Mouse (Mus musculus) embryo, embryonic 11 days (tissue): ENCODE data around the gene Gm16181.
A peak's percentile ranks its signal among the peaks of the same experiment; 100 is the strongest.

Source experiments
- DNase-seq: peaks from one replicate; pipeline ENCODE4 v3.0.0-alpha.2; 2015

Gene Gm16181

GRCm38 (mm10) chr17:35251162-35251719, 30.6 kb downstream of the Gm16181 start:
- DNase-seq, result no peak

DNA sequence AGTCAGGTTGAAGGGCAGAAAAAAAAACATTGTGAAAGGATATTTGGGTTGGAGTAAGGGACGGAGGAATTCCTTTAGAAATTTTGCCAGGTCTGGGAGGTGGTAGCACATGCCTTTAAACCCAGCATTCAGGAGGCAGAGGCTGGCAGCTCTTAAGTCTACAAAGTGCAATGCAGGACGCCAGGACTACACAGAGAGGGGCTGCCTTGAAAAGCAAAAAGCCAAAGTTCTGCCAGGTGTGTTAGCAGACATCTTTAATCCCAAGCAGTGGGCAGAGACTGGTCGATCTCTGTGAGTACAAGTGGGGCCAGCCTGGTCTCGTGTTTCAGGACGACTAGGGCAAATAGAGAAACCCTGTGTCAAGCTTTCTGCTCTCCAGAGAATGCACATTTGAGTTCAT, 31.3 kb downstream of the Gm16181 start:
- no peak for DNase-seq

- DNase-seq, result no peak
Measured at GRCm38 (mm10) chr17:35252619-35253292, 32.1 kb downstream of the Gm16181 start.

GRCm38 (mm10) chr17:35253293-35254093, 32.9 kb downstream of the Gm16181 start:
- no peak for DNase-seq

DNA sequence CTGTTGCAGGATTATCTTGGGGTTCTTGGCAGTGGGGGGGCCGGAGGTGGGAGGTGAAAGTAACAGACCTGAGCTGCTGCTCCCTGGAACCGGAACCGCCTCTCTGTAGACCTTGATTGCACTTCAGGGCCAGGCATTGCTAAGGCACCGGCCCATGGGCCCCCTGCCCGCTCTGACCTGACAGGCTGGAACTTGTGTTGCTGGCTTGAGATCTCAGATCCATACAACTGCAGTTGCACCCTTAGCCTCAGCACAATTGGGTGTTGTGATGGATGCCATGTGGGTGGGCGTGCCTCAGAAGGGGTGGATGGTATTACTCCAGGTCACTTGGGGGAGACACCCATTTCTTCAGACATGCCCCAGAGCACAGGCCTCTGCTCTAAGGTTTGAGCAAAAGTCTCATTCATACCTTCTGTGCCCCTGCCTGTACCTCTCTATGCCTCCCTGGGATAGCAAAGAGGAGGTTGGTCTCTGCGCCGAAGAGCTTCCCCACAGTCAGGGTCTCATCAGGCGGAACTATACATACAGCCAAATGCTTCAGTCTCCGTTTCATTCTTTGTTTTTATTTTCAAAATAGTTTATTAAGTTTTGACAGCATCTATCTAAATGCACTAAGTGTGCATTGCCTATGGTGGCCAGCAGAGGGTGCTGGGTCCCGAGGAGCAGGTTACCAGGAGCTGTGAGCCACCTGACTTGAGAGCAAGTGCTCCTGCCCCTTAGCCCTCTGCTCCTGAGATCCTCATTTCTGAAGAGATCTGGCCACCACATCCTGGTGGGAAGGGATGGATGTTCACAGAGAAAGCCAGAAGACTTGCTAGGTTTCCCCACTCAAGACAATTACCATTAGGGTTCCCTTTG, 33.8 kb downstream of the Gm16181 start:
- peak; percentile 66 for DNase-seq

DNA sequence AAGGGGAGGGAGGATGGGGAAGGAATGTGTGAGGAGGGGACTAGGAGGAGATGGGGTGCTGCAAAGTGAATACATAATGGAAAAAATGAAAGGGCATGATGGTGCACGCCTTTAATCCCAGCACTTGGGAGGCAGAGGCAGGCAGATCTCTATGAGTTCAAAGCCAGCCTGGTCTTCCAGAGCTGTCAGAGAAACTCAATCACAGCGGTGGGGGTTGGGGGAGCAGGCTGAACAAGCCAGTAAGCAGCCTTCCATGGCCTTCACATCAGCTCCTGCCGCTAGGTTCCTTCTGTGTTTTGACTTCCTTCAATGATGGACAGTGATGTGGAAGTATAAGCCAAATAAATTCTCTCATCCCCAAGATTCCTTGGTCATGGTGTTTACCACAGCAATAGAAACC, 34.7 kb downstream of the Gm16181 start:
- no peak for DNase-seq

DNA sequence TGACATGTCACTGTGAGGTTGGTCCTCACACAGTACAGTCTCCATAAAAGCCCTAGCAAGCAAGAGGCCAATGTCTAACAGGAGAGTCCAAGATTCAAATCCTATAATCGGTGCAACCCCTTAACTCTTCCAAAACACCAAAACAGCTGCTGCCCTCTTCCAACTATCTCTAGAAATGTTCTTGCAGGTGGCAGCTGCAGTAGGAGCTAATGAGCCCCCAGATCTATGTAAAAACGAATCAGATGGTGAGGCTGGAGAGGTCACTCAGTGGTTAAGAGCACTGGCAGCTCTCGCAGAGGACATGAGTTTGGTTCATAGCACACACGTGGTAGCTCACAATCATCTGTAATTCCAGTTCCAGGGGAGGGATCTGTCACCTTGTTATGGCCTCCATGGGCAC, 35.1 kb downstream of the Gm16181 start:
- no peak for DNase-seq

DNA sequence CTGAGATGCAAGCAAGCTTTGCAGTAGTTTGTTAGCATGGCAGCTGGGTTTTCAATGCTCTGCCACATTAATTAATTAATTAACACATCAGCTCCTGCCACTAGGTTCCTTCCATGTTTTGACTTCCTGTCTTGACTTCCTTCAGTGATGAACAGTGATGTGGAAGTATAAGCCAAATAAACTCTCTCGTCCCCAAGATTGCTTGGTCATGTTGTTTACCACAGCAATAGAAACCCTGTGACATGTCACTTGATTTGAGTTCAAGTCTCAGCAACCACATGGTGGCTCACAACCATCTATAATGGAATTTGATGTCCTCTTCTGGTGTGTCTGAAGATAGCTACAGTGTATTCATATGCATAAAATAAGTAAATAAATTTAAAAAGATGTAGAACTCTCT, 36.7 kb downstream of the Gm16181 start:
- DNase-seq, result no peak

GRCm38 (mm10) chr17:35257824-35258491, 37.3 kb downstream of the Gm16181 start:
- peak; percentile 89 for DNase-seq

- no peak for DNase-seq
Measured at GRCm38 (mm10) chr17:35258492-35259478, 38.2 kb downstream of the Gm16181 start.

DNA sequence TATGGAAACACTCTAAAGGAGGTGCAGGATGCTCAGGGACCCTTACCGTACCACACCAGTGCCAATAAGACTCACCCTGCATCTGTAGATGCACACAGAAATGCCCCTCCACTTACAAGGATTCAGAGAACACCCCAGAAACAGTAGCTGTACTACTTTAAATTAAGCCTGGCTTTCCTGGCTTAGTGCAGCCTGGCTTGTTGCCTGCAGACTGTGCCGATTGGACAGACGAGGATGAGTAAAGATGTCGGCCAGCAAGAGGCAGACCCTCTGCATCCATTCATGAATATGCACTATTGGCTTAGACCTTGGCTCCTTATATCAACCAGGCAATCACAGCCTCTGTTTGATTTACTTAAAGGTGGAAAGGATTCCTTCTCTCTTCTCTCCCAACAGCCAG, 39.0 kb downstream of the Gm16181 start:
- no peak for DNase-seq

- no peak for DNase-seq
Measured at GRCm38 (mm10) chr17:35261651-35262050, 41.0 kb downstream of the Gm16181 start.

DNA sequence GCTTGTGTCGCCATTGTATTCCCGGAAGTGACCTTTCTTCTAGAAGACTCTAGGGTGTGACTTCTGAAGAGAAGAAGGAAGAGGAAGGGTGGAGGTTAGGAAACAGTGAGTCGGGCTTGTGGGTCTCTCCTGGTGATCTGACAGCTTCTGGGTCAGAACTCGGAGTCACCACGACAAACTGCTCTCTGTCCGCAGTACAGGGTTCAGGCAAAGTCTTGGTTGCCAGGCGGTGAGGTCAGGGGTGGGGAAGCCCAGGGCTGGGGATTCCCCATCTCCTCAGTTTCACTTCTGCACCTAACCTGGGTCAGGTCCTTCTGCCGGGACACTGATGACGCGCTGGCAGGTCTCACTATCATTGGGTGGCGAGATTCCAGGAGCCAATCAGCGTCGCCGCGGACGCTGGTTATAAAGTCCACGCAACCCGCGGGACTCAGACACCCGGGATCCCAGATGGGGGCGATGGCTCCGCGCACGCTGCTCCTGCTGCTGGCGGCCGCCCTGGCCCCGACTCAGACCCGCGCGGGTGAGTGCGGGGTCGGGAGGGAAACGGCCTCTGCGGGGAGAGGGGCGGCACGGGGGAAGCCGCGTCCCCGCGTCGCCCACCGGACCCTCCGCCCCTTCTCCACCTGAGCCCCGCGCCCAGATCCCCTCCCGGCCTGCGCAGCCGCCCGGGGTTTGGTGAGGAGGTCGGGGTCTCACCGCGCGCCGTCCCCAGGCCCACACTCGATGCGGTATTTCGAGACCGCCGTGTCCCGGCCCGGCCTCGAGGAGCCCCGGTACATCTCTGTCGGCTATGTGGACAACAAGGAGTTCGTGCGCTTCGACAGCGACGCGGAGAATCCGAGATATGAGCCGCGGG, 42.3 kb downstream of the Gm16181 start, which contains the start of gene H2-D1:
Gene H2-D1, plus strand, starts transcription at position 67 of the 859 bp plus-strand sequence.
- DNase-seq, result peak; percentile 92

DNA sequence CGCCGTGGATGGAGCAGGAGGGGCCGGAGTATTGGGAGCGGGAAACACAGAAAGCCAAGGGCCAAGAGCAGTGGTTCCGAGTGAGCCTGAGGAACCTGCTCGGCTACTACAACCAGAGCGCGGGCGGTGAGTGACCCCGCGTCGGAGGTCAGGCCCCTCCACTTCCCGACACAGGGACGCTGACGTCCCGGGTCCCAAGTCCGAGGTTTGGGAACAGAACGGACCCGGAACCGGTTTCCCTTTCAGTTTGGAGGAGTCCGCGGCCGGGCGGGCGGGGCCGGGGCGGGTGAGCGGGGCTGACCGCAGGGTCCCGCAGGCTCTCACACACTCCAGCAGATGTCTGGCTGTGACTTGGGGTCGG, 42.9 kb downstream of the Gm16181 start:
- DNase-seq, result no peak

- DNase-seq, result no peak
Measured at GRCm38 (mm10) chr17:35267399-35268086, 46.9 kb downstream of the Gm16181 start.

GRCm38 (mm10) chr17:35269653-35270347, 49.2 kb downstream of the Gm16181 start:
- DNase-seq, result peak; percentile 80

DNA sequence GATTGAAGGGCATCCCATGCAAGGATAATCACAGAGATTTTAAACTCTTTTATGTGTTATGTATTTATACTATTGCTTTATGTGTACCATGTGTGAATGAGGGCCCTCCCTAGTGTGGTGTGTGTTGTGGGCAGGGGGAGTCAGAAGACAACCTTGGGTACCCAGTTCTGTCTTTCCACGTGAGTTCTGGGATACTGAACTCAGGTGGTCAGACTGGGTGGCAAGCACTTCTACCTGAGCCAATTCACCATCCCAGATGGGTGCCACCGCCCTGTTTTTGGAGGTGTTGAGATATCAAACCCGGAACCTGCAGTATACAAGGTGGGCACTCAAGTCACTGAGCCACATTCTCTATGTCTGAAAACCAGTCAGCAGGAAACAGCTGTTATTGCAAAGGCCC, 51.6 kb downstream of the Gm16181 start:
- no peak for DNase-seq
